Mouse (Mus musculus): ENCODE measurements around the gene Tmem121.
A peak's percentile ranks its signal among the peaks of the same experiment; 100 is the strongest.

Gene Tmem121

GRCm38 (mm10) chr12:113149341-113149740 is 36.4 kb upstream of the Tmem121 start:
- DNase-seq (ENCODE audit: low spot score): no peak

- DNase-seq (ENCODE audit: low spot score): no peak
These were observed 35.8 kb upstream of the Tmem121 start for GRCm38 (mm10) chr12:113149896-113150295.

GRCm38 (mm10) chr12:113150591-113150990 is 35.1 kb upstream of the Tmem121 start:
- no peak for DNase-seq (ENCODE audit: low spot score)

GRCm38 (mm10) chr12:113151046-113151445 is 34.7 kb upstream of the Tmem121 start:
- DNase-seq (ENCODE audit: low spot score): no peak

- DNase-seq (ENCODE audit: low spot score): peak; percentile 54
These were observed 34.0 kb upstream of the Tmem121 start for GRCm38 (mm10) chr12:113151661-113152271.

GRCm38 (mm10) chr12:113152272-113152661 is 33.5 kb upstream of the Tmem121 start:
- DNase-seq (ENCODE audit: low spot score): no peak

- no peak for DNase-seq (ENCODE audit: low spot score)
These were observed 32.7 kb upstream of the Tmem121 start for GRCm38 (mm10) chr12:113152991-113153525.

- DNase-seq (ENCODE audit: low spot score): no peak
These were observed 31.8 kb upstream of the Tmem121 start for GRCm38 (mm10) chr12:113153971-113154370.

- no peak for DNase-seq (ENCODE audit: low spot score)
These were observed 31.0 kb upstream of the Tmem121 start for GRCm38 (mm10) chr12:113154747-113155075.

- no peak for DNase-seq (ENCODE audit: low spot score)
These were observed 30.5 kb upstream of the Tmem121 start for GRCm38 (mm10) chr12:113155076-113155771.

GRCm38 (mm10) chr12:113155887-113156539 is 29.7 kb upstream of the Tmem121 start, which contains the start of gene Tedc1:
Tedc1 (plus strand) TSS chr12:113156421.
- DNase-seq (ENCODE audit: low spot score): peak; percentile 99

- no peak for DNase-seq (ENCODE audit: low spot score)
These were observed 29.2 kb upstream of the Tmem121 start for GRCm38 (mm10) chr12:113156540-113156929.

GRCm38 (mm10) chr12:113157002-113157401 is 28.7 kb upstream of the Tmem121 start:
- DNase-seq (ENCODE audit: low spot score): no peak

- no peak for DNase-seq (ENCODE audit: low spot score)
These were observed 28.2 kb upstream of the Tmem121 start for GRCm38 (mm10) chr12:113157521-113157920.

- no peak for DNase-seq (ENCODE audit: low spot score)
These were observed 27.8 kb upstream of the Tmem121 start for GRCm38 (mm10) chr12:113157971-113158370.

- no peak for DNase-seq (ENCODE audit: low spot score)
These were observed 22.1 kb upstream of the Tmem121 start for GRCm38 (mm10) chr12:113163561-113164006.

- DNase-seq (ENCODE audit: low spot score): no peak
These were observed 17.6 kb upstream of the Tmem121 start for GRCm38 (mm10) chr12:113168031-113168536.

- DNase-seq (ENCODE audit: low spot score): no peak
These were observed 8.6 kb upstream of the Tmem121 start for GRCm38 (mm10) chr12:113176960-113177725.

- DNase-seq (ENCODE audit: low spot score): no peak
These were observed 4.7 kb upstream of the Tmem121 start for GRCm38 (mm10) chr12:113181020-113181419.

GRCm38 (mm10) chr12:113184945-113185344 is 785 bp upstream of the Tmem121 start:
- no peak for DNase-seq (ENCODE audit: low spot score)

GRCm38 (mm10) chr12:113186326-113187010 is 738 bp downstream of the Tmem121 start:
- DNase-seq (ENCODE audit: low spot score): no peak

Data from embryo, embryonic 10.5 days (tissue).